In the genomic region with DNA sequence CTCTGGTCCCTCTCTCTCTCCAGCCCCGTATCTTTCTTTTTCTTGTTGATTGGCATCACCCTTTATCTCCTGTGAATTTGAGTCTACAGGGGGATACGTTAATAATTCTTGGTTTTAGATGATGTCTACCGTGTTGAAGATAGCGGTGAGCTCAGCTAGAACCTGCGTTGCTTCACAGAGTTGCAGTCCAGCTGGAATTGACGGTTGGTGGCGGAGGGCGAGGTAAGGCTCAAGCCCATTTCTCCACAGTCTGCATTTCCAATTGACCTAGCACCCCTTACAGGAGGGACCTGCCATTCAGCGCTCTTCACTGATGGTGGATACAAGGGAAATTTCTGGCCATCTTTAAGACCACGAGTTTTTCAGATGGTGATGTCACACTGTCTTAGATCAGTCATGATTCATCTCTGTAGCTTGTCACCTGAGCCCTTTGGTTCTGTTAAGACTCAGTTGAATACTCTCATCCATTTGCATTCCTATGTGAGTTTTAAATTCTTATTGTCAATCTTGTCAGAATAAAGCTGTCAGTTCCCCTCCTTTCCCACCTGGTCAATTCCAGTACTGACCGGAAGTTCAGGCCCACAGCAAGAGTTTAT, we compare ENCODE assay signal across 41 mouse cellular contexts. TPM values are rescaled to one million over a fixed set of nuclear protein-coding genes. Genes with fewer than 3 reads are reported as not detected.
"Had no signal": no experiment of that assay in that cellular context is flagged by ENCODE, and none has a peak within 500 bp of the region (broad histone marks: within the 10 kb centered on the region; RNA-seq: fewer than 3 reads in every experiment).

No protein-coding gene starts in this region.

- H3K27me3 ChIP-seq: hindbrain, embryonic 13.5 days; intestine, embryonic 15.5 days had no signal

- DNase-seq: heart, postnatal 10 days; heart, postnatal 14 days; heart, postnatal 36 days; heart, postnatal 4 days; kidney, adult 11 months; kidney, adult 18-20 months; kidney, adult 2 months; kidney, adult 8-10 months; kidney, adult 9 months; kidney, postnatal 10 days; kidney, postnatal 14 days; kidney, postnatal 25 days; kidney, postnatal 36 days; kidney, postnatal 4 days; layer of hippocampus, adult 9-11 months; layer of hippocampus, postnatal 36 days had no signal

- H3K9ac ChIP-seq: heart, embryonic 12.5 days; heart, embryonic 13.5 days; heart, embryonic 15.5 days; hindbrain, embryonic 12.5 days; hindbrain, embryonic 13.5 days; hindbrain, embryonic 14.5 days; hindbrain, embryonic 15.5 days; intestine, embryonic 15.5 days; kidney, embryonic 15.5 days had no signal

- H3K36me3 ChIP-seq: heart, embryonic 12.5 days; heart, embryonic 13.5 days; heart, embryonic 15.5 days; hindbrain, embryonic 10.5 days; hindbrain, embryonic 12.5 days; hindbrain, embryonic 13.5 days; hindbrain, embryonic 15.5 days; intestine, embryonic 15.5 days; kidney, embryonic 15.5 days had no signal

- H3K4me2 ChIP-seq: heart, embryonic 11.5 days; heart, embryonic 12.5 days; heart, embryonic 13.5 days; heart, embryonic 15.5 days; hindbrain, embryonic 12.5 days; hindbrain, embryonic 13.5 days; hindbrain, embryonic 14.5 days; hindbrain, embryonic 15.5 days; intestine, embryonic 15.5 days; kidney, embryonic 15.5 days had no signal

- ATAC-seq: hindbrain, embryonic 16.5 days; hindbrain, postnatal 0 days; inflammation-experienced regulatory T-cells, adult 6 months; intestine, embryonic 15.5 days; intestine, embryonic 16.5 days; intestine, postnatal 0 days had no signal

- H3K4me1 ChIP-seq: heart, embryonic 13.5 days; intestine, embryonic 15.5 days; kidney, embryonic 15.5 days had no signal

- H3K9me3 ChIP-seq: heart, embryonic 12.5 days; heart, embryonic 13.5 days; heart, embryonic 15.5 days; hindbrain, embryonic 10.5 days; hindbrain, embryonic 12.5 days; hindbrain, embryonic 13.5 days; hindbrain, embryonic 15.5 days; intestine, embryonic 15.5 days; kidney, embryonic 15.5 days had no signal

- H3K4me3 ChIP-seq: heart, embryonic 12.5 days; heart, embryonic 13.5 days; heart, embryonic 15.5 days; hindbrain, embryonic 10.5 days; hindbrain, embryonic 12.5 days; hindbrain, embryonic 13.5 days; hindbrain, embryonic 15.5 days; intestine, embryonic 15.5 days; kidney, embryonic 15.5 days; layer of hippocampus, adult 2 months; left cerebral cortex, adult 2 months had no signal

- H3K27ac ChIP-seq: heart, embryonic 13.5 days; heart, embryonic 15.5 days; hindbrain, embryonic 10.5 days; hindbrain, embryonic 12.5 days; hindbrain, embryonic 13.5 days; hindbrain, embryonic 14.5 days; hindbrain, embryonic 15.5 days; hindbrain, postnatal 0 days; intestine, embryonic 15.5 days; kidney, embryonic 15.5 days; kidney, postnatal 0 days; layer of hippocampus, adult 2 months; left cerebral cortex, adult 2 months had no signal

RNA-seq across cellular contexts. Expression of a gene that starts 28.8 kb away (rescaled TPM):
- total RNA-seq: heart, postnatal 10 days; heart, postnatal 14 days; heart, postnatal 25 days; heart, postnatal 36 days; heart, postnatal 4 days; hematopoietic stem cell, adult 5-6 weeks; left cerebral cortex, adult 18-20 months had no signal
- polyA plus RNA-seq: heart, embryonic 12.5 days; heart, postnatal 0 days; inflammation-experienced regulatory T-cells, adult 6 months; intestine, postnatal 0 days; kidney, adult 2 months; kidney, embryonic 14.5 days; kidney, embryonic 15.5 days; kidney, embryonic 16.5 days had no signal

RNA-seq across cellular contexts. Expression of a gene that starts 33.3 kb away (rescaled TPM):
- total RNA-seq: heart, postnatal 36 days; heart, postnatal 4 days; hematopoietic stem cell, adult 5-6 weeks; hindbrain, postnatal 0 days had no signal
- polyA plus RNA-seq: heart, postnatal 0 days; hindbrain, embryonic 14.5 days; hindbrain, embryonic 15.5 days; hindbrain, embryonic 16.5 days; hindbrain, postnatal 0 days; inflammation-experienced regulatory T-cells, adult 6 months had no signal
